Mouse (Mus musculus): ENCODE results near the gene S100a10. TPM values are rescaled to one million over a fixed set of nuclear protein-coding genes. Genes with fewer than 3 reads are reported as not detected.

The S100a10 gene
- polyA plus RNA-seq, 1 experiment from 2014 or later = 556 TPM

Other genes starting within 250 kb of the S100a10 start
- 0.10 and 0.14 TPM in 2 replicates for gene Hrnr, start 235.3 kb upstream of the S100a10 start, polyA plus RNA-seq (2015; fragmentation: Nextera tagmentation; extraction: Ambion mirVana)
- gene Rptn, start 161.4 kb upstream of the S100a10 start, polyA plus RNA-seq (2015; fragmentation: Nextera tagmentation; extraction: Ambion mirVana) = not detected in 2 replicates
- gene Tchh, start 112.8 kb upstream of the S100a10 start, polyA plus RNA-seq (2015; fragmentation: Nextera tagmentation; extraction: Ambion mirVana) = 0.88 and 1.0 TPM in 2 replicates
- not detected in 2 replicates for gene Tchhl1, start 86.3 kb upstream of the S100a10 start, polyA plus RNA-seq (2015; fragmentation: Nextera tagmentation; extraction: Ambion mirVana)
- gene S100a11, start 34.6 kb upstream of the S100a10 start, polyA plus RNA-seq (2015; fragmentation: Nextera tagmentation; extraction: Ambion mirVana) = 1,381 and 1,392 TPM in 2 replicates
- gene Tdpoz2, start 97.6 kb downstream of the S100a10 start, polyA plus RNA-seq (2015; fragmentation: Nextera tagmentation; extraction: Ambion mirVana) = not detected in 2 replicates
- not detected in 2 replicates for gene Tdpoz1, start 121.2 kb downstream of the S100a10 start, polyA plus RNA-seq (2015; fragmentation: Nextera tagmentation; extraction: Ambion mirVana)
- gene Gm37596, start 138.0 kb downstream of the S100a10 start, polyA plus RNA-seq (2015; fragmentation: Nextera tagmentation; extraction: Ambion mirVana) = not detected in 2 replicates
- not detected in 2 replicates for gene Gm5773, start 217.9 kb downstream of the S100a10 start, polyA plus RNA-seq (2015; fragmentation: Nextera tagmentation; extraction: Ambion mirVana)
- not detected in 2 replicates for gene Tdpoz4, start 241.3 kb downstream of the S100a10 start, polyA plus RNA-seq (2015; fragmentation: Nextera tagmentation; extraction: Ambion mirVana)

Data from embryonic facial prominence, embryonic 13.5 days (tissue).